Mouse (Mus musculus) E14TG2a.4 (cell line): ENCODE data around the gene Ssc4d.

Experiments used
- CTCF ChIP-seq: conservative IDR thresholded peaks from 2 replicates; pipeline ENCODE4 v1.5.1; 2014; ENCODE audit warnings: low read length
- POU5F1 ChIP-seq: IDR thresholded peaks from 2 replicates; pipeline ENCODE4 v1.6.1; 2014; ENCODE audit warnings: low read length, borderline replicate concordance

DNA sequence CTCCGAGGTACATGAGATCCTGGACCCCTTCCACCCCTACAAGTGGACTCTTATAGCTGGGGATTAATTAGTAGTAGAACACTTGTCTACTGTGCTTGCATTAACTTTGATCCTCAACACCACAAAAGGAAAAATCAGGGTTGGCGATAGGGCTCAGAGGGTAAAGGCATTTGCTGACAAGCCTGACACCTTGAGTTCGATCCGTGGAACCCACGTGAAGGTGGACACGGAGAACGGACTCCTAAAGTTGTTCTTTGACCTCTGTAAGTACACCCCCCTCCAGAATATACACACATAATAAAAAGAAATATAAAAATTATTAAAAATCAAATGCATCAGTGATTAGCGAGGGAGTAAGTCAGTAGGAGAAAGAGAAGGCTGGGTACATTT lies 20.0 kb upstream of the Ssc4d start:
- TF ChIP-seq CTCF (no peak), POU5F1 (no peak)
